Mouse (Mus musculus) midbrain, embryonic 14.5 days (tissue): ENCODE data around the gene Lrrc74a. TPM values are rescaled to one million over a fixed set of nuclear protein-coding genes. Genes with fewer than 3 reads are reported as not detected.

Experiments
- ATAC-seq: fragments of 200-750 bp; cut with Nextera tagmentation; 2 replicates; pipeline ENCODE4 v1.8.0; 2017; ENCODE audit warnings: moderate number of reproducible peaks, moderate library complexity; ENCODE audit not compliant: low FRiP score, low TSS enrichment
- DNase-seq: peaks from one replicate; pipeline ENCODE4 v3.0.0-alpha.2; 2015
- H3K27ac ChIP-seq: fragments of 300-500 bp; sonication (generic); replicated peaks from 2 replicates; pipeline ENCODE4 v1.5.1; 2014; ENCODE audit warnings: mild to moderate bottlenecking, low read depth, low read length, moderate library complexity
- H3K27me3 ChIP-seq: fragments of 300-500 bp; sonication (generic); 2 replicates; pipeline ENCODE4 v1.6.1; 2014; ENCODE audit warnings: low read length, control low read depth, mixed read lengths; ENCODE audit not compliant: control insufficient read depth, insufficient read depth
- H3K36me3 ChIP-seq: fragments of 300-500 bp; sonication (generic); 2 replicates; pipeline ENCODE4 v1.6.1; 2014; ENCODE audit warnings: low read length, control low read depth; ENCODE audit not compliant: control insufficient read depth, insufficient read depth
- H3K4me1 ChIP-seq: fragments of 300-500 bp; sonication (generic); 2 replicates; pipeline ENCODE4 v1.6.1; 2014; ENCODE audit warnings: mild to moderate bottlenecking, antibody characterized with exemption, low read length, control low read depth; ENCODE audit not compliant: control insufficient read depth, insufficient read depth
- H3K4me2 ChIP-seq: fragments of 300-500 bp; sonication (generic); 2 replicates; pipeline ENCODE4 v1.6.1; 2014; ENCODE audit warnings: mild to moderate bottlenecking, low read length, moderate library complexity
- H3K4me3 ChIP-seq: fragments of 300-500 bp; sonication (generic); replicated peaks from 2 replicates; pipeline ENCODE4 v1.5.1; 2014; ENCODE audit warnings: low read depth, low read length
- H3K9ac ChIP-seq: fragments of 300-500 bp; sonication (generic); replicated peaks from 2 replicates; pipeline ENCODE4 v1.6.1; 2014; ENCODE audit warnings: mild to moderate bottlenecking, low read length, moderate library complexity
- H3K9me3 ChIP-seq: fragments of 300-500 bp; sonication (generic); 2 replicates; pipeline ENCODE4 v1.6.1; 2016; ENCODE audit warnings: low read length, control low read depth, mixed read lengths; ENCODE audit not compliant: control insufficient read depth
- WGBS: fragments of 180-500 bp; shearing (Covaris S2); extraction: QIAGEN DNeasy Blood & Tissue Kit; methylation state at CpG from one replicate; pipeline ENCODE4 v1.1.7; 2014; 5-methylcytosine and 5-hydroxymethylcytosine counted together
- polyA plus RNA-seq: library from polyadenylated mRNA; unstranded; fragments of >200 nt; fragmentation: Nextera tagmentation; extraction: Ambion mirVana; gene quantifications from 2 replicates; pipeline ENCODE4 v1.2.1, GENCODE M21; 2014

Gene Lrrc74a
- polyA plus RNA-seq, 1 experiment from 2014 or later = not detected

DNA sequence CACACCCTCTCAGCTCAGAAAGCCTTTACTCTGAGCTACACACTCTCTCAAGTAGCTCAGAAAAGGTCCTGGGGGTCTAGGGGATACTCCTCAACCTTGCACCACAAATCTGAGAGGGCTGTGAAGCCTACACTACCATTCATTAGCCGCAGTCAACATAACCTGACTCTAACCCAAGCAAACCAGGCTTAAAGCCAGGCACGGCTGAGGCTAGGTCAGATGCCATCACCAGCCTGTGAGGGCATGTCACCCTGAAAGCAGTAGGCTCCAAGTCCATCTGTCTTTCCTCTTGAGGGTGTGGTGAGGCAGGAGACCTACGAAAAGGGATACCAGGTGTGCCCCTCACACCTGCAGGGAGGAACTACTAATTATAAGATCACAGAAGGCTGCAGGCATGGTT, 62.2 kb downstream of the Lrrc74a start:
- Histone ChIP-seq H3K9ac (no peak overlapping the region), H3K36me3 (no peaks in the 10 kb centered on the region), H3K4me1 (peaks cover 27% of the 10 kb centered on the region), H3K9me3 (no peaks in the 10 kb centered on the region), H3K27me3 (no peaks in the 10 kb centered on the region), H3K27ac (peak overlapping the region; percentile 46; the same call in 1 of the 2 replicates), H3K4me2 (no peak overlapping the region), H3K4me3 (no peak overlapping the region)
- DNase-seq (no peak), ATAC-seq (no peak)
- WGBS = 84% methylated on average over 3 of the region's 3 CpGs

DNA sequence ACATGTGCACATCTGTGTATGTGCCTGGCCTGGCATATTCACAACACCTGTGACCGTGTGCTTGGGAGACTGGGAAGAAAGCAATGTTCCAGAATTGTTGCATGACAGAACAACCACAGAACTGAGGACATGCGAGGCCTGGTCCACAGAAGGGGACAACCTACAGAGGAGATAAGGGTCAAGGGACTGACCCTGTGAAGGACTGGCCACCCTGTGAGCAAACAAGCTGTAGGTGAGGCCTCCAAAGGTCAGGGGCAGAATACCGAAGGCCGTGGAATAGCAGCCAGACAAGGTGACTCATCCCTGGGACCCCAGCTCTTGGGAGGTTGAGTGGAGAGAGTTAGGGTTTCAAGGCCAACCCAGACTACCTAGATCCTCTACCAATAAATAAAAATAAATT, 63.6 kb downstream of the Lrrc74a start:
- H3K27ac ChIP-seq = no peak overlapping the region
- no peak overlapping the region for H3K9ac ChIP-seq
- WGBS = 87% methylated on average over 4 of the region's 4 CpGs
- no peak for DNase-seq
- H3K9me3 ChIP-seq = no peaks in the 10 kb centered on the region
- no peak for ATAC-seq
- peaks cover 41% of the 10 kb centered on the region for H3K4me1 ChIP-seq
- H3K36me3 ChIP-seq = no peaks in the 10 kb centered on the region
- no peaks in the 10 kb centered on the region for H3K27me3 ChIP-seq
- H3K4me3 ChIP-seq = no peak overlapping the region
- H3K4me2 ChIP-seq = no peak overlapping the region

DNA sequence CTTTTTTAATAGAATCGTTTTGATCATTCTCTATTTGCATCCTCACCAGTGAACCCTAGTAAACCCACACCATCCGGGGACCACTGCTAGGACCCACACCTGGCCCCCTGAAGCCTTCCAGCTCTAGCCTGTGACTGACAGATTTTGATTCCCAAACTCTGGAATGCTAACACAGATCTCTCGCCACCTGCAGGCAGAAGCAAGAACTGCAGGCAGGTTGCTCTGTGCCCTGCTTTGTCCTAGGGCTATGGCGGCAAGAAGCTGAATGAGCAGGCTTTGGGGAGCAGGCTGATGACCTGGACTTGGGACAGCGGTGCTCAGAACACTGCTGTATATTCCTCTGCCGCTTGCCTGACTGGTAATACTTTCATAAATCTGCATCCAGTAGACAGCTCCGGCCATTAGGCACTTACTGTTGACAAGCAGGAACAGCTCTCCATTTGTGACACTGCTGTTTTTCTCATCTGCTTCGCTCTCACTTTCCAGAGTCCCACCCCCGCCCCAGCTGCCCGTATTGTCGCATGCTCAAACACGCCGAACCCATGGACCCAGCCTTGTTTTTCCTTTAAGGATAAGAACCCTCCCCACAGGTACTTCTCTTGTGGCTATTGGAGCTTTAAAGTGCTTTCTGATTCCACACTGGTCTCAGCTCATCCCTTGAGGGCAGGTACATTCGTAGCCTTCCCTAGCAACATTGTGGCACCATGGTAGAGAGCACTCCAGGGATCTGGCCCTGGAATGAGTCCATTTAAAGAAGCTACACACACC, 64.8 kb downstream of the Lrrc74a start:
- Histone ChIP-seq H3K27me3 (no peaks in the 10 kb centered on the region), H3K36me3 (no peaks in the 10 kb centered on the region), H3K4me1 (peaks cover 53% of the 10 kb centered on the region), H3K4me3 (no peak overlapping the region), H3K9me3 (no peaks in the 10 kb centered on the region), H3K4me2 (peak overlapping the region; percentile 40), H3K27ac (peak overlapping the region; percentile 99), H3K9ac (peak overlapping the region; percentile 49)
- peak; percentile 95 for DNase-seq
- WGBS = 16% methylated on average over 14 of the region's 14 CpGs
- ATAC-seq = no peak

DNA sequence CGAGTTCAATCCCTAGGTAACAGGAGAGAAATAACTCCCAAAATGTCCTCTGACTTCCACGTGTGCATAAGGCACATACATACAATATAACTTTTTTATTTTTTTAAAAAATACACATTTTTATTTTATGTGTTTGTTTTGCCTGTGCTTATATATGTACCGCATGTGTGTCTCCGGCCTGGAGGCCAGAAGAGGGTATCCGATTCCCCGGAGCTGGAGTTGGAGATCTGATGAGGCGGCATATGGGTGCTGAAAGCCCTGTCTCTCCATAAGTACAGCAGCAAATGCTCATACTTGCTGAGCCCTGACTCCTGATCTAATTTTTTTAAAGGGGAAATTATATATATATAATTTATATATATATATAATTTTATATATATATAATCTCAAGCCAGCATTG, 65.6 kb downstream of the Lrrc74a start:
- DNase-seq (no peak), ATAC-seq (no peak)
- peak overlapping the region; percentile 99 for H3K27ac ChIP-seq
- H3K4me3 ChIP-seq = no peak overlapping the region
- no peaks in the 10 kb centered on the region for H3K9me3 ChIP-seq
- H3K36me3 ChIP-seq = no peaks in the 10 kb centered on the region
- no peak overlapping the region for H3K9ac ChIP-seq
- H3K4me2 ChIP-seq = no peak overlapping the region
- H3K27me3 ChIP-seq = no peaks in the 10 kb centered on the region
- H3K4me1 ChIP-seq = peaks cover 61% of the 10 kb centered on the region
- 86% methylated on average over 7 of the region's 7 CpGs for WGBS

DNA sequence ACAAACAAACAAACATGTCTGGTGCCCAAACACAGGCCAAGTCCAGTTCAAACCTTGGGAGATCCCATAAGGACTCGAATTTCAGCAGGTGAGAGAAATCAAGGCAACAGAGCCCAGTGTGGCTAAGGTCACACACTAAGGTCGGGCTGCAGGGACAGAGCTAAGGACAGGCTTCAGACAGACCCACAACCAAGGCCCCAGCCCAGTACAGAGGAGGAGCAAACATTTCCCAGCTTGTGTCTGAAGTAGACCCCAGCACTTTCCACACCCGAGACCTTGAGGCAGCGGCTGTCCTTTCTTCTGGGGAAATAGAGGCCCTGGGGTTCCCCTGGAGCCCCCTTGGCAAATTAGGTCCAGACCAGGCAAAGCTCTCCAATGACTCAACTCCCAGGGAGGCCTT, 66.2 kb downstream of the Lrrc74a start:
- Histone ChIP-seq H3K9ac (no peak overlapping the region), H3K27me3 (no peaks in the 10 kb centered on the region), H3K36me3 (no peaks in the 10 kb centered on the region), H3K9me3 (no peaks in the 10 kb centered on the region), H3K4me2 (peak overlapping the region; percentile 47; the same call in 1 of the 2 replicates), H3K4me3 (no peak overlapping the region), H3K27ac (peak overlapping the region; percentile 99), H3K4me1 (peaks cover 65% of the 10 kb centered on the region)
- ATAC-seq (no peak), DNase-seq (no peak)
- 27% methylated on average over 4 of the region's 4 CpGs for WGBS

- no peak overlapping the region for H3K4me3 ChIP-seq
Observed at GRCm38 (mm10) chr12:86800765-86801147, 66.6 kb downstream of the Lrrc74a start.

GRCm38 (mm10) chr12:86801148-86802004, 67.2 kb downstream of the Lrrc74a start:
- Histone ChIP-seq H3K27me3 (no peaks in the 10 kb centered on the region), H3K36me3 (no peaks in the 10 kb centered on the region), H3K4me1 (peaks cover 75% of the 10 kb centered on the region), H3K9me3 (no peaks in the 10 kb centered on the region), H3K4me3 (no peak overlapping the region; the same call in 1 of the 2 replicates), H3K4me2 (peak overlapping the region; percentile 47), H3K9ac (peak overlapping the region; percentile 36; the same call in 1 of the 2 replicates), H3K27ac (peak overlapping the region; percentile 99)
- DNase-seq = peak; percentile 90
- ATAC-seq = peak; percentile 76
- 1% methylated on average over 23 of the region's 23 CpGs for WGBS

More at GRCm38 (mm10) chr12:86800765-86801147, 66.6 kb downstream of the Lrrc74a start:
- DNase-seq = no peak
- Histone ChIP-seq H3K9me3 (no peaks in the 10 kb centered on the region), H3K4me1 (peaks cover 69% of the 10 kb centered on the region), H3K9ac (peak overlapping the region; percentile 36; the same call in 1 of the 2 replicates), H3K27ac (peak overlapping the region; percentile 99), H3K36me3 (no peaks in the 10 kb centered on the region), H3K4me2 (peak overlapping the region; percentile 47), H3K27me3 (no peaks in the 10 kb centered on the region)
- under 1% methylated on average over 7 of the region's 7 CpGs for WGBS
- ATAC-seq = peak; percentile 3; the same call in 1 of the 2 replicates

DNA sequence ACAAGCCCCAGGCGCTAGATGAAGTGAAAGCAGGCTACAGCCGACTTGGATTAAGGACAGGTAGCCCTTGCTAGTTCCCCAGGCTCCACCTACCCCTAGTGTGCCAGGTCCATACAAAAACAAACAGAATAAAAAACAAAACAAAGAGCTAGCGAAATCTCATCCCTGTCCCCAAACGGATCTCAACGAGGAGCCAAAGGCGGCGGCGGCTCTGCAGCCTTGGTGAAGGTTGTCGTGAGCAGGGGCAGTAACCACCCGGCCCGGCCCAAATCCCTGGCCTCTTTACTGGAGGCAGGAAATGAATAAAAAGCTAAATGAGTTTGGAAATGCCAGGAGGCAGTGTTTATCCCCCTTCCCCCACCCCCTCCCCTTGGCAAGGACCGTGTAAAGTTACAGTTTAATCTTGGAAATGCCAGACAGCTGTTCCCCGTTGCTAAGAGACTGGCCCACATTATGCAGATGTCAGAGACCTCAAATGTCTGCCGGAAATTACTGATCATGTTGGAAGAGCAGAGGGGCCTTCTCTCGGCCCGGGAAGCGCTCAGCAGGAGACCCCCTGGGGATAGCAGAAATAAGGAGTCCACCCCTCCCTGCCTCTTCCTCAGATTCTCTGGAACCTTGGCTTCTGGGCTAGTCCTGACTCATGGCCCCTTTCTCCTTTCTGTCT, 68.0 kb downstream of the Lrrc74a start:
- Histone ChIP-seq H3K9ac (peak overlapping the region; percentile 36; the same call in 1 of the 2 replicates), H3K9me3 (no peaks in the 10 kb centered on the region), H3K27me3 (no peaks in the 10 kb centered on the region), H3K36me3 (no peaks in the 10 kb centered on the region), H3K27ac (peak overlapping the region; percentile 99), H3K4me2 (peak overlapping the region; percentile 47), H3K4me1 (peaks cover 82% of the 10 kb centered on the region), H3K4me3 (no peak overlapping the region; the same call in 1 of the 2 replicates)
- DNase-seq (peak; percentile 89), ATAC-seq (peak; percentile 59)
- WGBS = under 1% methylated on average over 17 of the region's 17 CpGs
